Mouse (Mus musculus): Measurements from ENCODE around the gene Cluh. TPM values are rescaled to one million over a fixed set of nuclear protein-coding genes. Genes with fewer than 3 reads are reported as not detected.

Cluh gene
- total and polyA plus RNA-seq, 3 experiments = 63.1 to 151 (median 86.4) TPM

GRCm38 (mm10) chr11:74611437-74611836 is 37.9 kb upstream of the Cluh start:
- Histone ChIP-seq H3K79me2 (replicated peaks; ENCODE audit: control insufficient read depth, extremely low read depth, insufficient read depth, poor library complexity, severe bottlenecking) (no peaks in the 10 kb centered on the region), H3K4me2 (ENCODE audit: insufficient read depth, low read depth, poor library complexity, severe bottlenecking) (no peak overlapping the region), H3K27me3 (replicated peaks) (peaks cover 84% of the 10 kb centered on the region), H3K9me3 (replicated peaks; ENCODE audit: low read length) (peaks cover 5% of the 10 kb centered on the region), H3K9ac (ENCODE audit: insufficient read depth, low read depth) (no peak overlapping the region), H3K36me3 (replicated peaks in 1 of 2; ENCODE audit: control insufficient read depth in 1 of 2, insufficient read depth in 1 of 2, low read length in 1 of 2) (no peaks in the 10 kb centered on the region), H3K4me3 (replicated peaks in 1 of 3; ENCODE audit: low read depth in 2 of 3, low read length in 2 of 3, poor library complexity in 1 of 3) (no peak overlapping the region), H3K27ac (ENCODE audit: insufficient read depth, low read depth) (no peak overlapping the region), H3K4me1 (ENCODE audit: control insufficient read depth in 1 of 2, insufficient read depth in 2 of 2) (no peaks in the 10 kb centered on the region)
- DNase-seq (ENCODE audit: extremely low read depth) = no peak
- in situ Hi-C loops (cut with MboI; ENCODE audit: low pct_ligation_motif_present, low pct_unique_long_range_greater_than_20kb, low sequenced_read_pairs) (no loop called here), dilution Hi-C loops (cut with MboI; ENCODE audit: extremely low pct_ligation_motif_present, extremely low pct_unique_long_range_greater_than_20kb, low sequenced_read_pairs) (no loop called here)
- TF ChIP-seq PAX5 (IDR thresholded peaks at IDR 0.05; ENCODE audit: low read length) (no peak), GABPA (IDR thresholded peaks at IDR 0.05; ENCODE audit: insufficient replicate concordance, low read depth, low read length) (no peak), EP300 (IDR thresholded peaks at IDR 0.05; ENCODE audit: low read length) (no peak)

GRCm38 (mm10) chr11:74613428-74613827 is 35.9 kb upstream of the Cluh start:
- no peak for TF ChIP-seq ZC3H11A (IDR thresholded peaks at IDR 0.05; ENCODE audit: low read depth, low read length)
- no peak for TF ChIP-seq ZKSCAN1 (IDR thresholded peaks at IDR 0.05; ENCODE audit: borderline replicate concordance, low read depth, low read length)
- no peak for TF ChIP-seq TBP (conservative IDR thresholded peaks at IDR 0.05; ENCODE audit: low read depth, low read length)
- TF ChIP-seq ETS1 (conservative IDR thresholded peaks at IDR 0.05; ENCODE audit: low read depth, low read length) = no peak
- TF ChIP-seq IRF4 (IDR thresholded peaks at IDR 0.05; ENCODE audit: low read depth, low read length) = no peak
- no peak for TF ChIP-seq MAZ (IDR thresholded peaks at IDR 0.05; ENCODE audit: low read depth, low read length)
- TF ChIP-seq RCOR1 (conservative IDR thresholded peaks at IDR 0.05; ENCODE audit: low read depth, low read length) = no peak

DNA sequence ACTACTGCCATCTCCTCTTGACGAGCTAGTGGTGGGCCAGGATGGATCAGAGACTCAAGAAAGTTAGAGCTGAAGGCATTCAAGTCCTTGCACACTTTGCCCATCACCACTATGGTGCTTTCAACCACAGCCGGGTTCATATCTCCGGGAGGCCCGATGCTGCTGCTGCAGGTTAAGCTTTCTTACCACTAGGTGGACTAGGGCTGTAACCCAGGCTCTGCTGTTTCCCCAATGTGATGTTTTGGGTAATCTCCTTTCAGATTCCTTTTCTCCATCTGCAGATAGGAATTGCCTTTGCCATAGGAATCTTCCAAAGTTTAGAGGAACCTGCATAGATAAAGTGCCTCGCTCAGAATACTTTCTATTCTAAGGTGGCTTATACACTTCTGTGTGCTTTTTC is 33.7 kb upstream of the Cluh start:
- no peaks in the 10 kb centered on the region for H3K79me2 ChIP-seq (replicated peaks; ENCODE audit: control insufficient read depth, extremely low read depth, insufficient read depth, poor library complexity, severe bottlenecking)
- H3K4me3 ChIP-seq (replicated peaks in 1 of 3; ENCODE audit: low read depth in 2 of 3, low read length in 2 of 3, poor library complexity in 1 of 3) = no peak overlapping the region
- no peaks in the 10 kb centered on the region for H3K4me1 ChIP-seq (ENCODE audit: control insufficient read depth in 1 of 2, insufficient read depth in 2 of 2)
- dilution Hi-C loops (cut with MboI; ENCODE audit: extremely low pct_ligation_motif_present, extremely low pct_unique_long_range_greater_than_20kb, low sequenced_read_pairs) (no loop called here), in situ Hi-C loops (cut with MboI; ENCODE audit: low pct_ligation_motif_present, low pct_unique_long_range_greater_than_20kb, low sequenced_read_pairs) (no loop called here)
- no peak for TF ChIP-seq GABPA (IDR thresholded peaks at IDR 0.05; ENCODE audit: insufficient replicate concordance, low read depth, low read length)
- peak; percentile 42 for TF ChIP-seq SMC3 (IDR thresholded peaks at IDR 0.05; ENCODE audit: low read depth, low read length)
- no peak for TF ChIP-seq TBP (conservative IDR thresholded peaks at IDR 0.05; ENCODE audit: low read depth, low read length)
- no peak for TF ChIP-seq RCOR1 (conservative IDR thresholded peaks at IDR 0.05; ENCODE audit: low read depth, low read length)
- TF ChIP-seq CTCF (conservative IDR thresholded peaks at IDR 0.05 in 1 of 2, IDR thresholded peaks at IDR 0.05 in 1 of 2; ENCODE audit: low read depth in 2 of 2, low read length in 2 of 2) = peak; percentile 14 to 60; a peak in 2 of 4 replicates
- TF ChIP-seq RAD21 (IDR thresholded peaks at IDR 0.05; ENCODE audit: low read depth, low read length) = peak; percentile 15
- H3K9ac ChIP-seq (ENCODE audit: insufficient read depth, low read depth) = no peak overlapping the region
- no peaks in the 10 kb centered on the region for H3K36me3 ChIP-seq (replicated peaks in 1 of 2; ENCODE audit: control insufficient read depth in 1 of 2, insufficient read depth in 1 of 2, low read length in 1 of 2)
- H3K27me3 ChIP-seq (replicated peaks) = peaks cover 85% of the 10 kb centered on the region
- DNase-seq (ENCODE audit: extremely low read depth) = peak; percentile 20
- H3K9me3 ChIP-seq (replicated peaks; ENCODE audit: low read length) = peaks cover 9% of the 10 kb centered on the region
- H3K27ac ChIP-seq (ENCODE audit: insufficient read depth, low read depth) = no peak overlapping the region
- no peak overlapping the region for H3K4me2 ChIP-seq (ENCODE audit: insufficient read depth, low read depth, poor library complexity, severe bottlenecking)

More at GRCm38 (mm10) chr11:74613428-74613827, 35.9 kb upstream of the Cluh start:
- no peak for DNase-seq (ENCODE audit: extremely low read depth)
- H3K4me2 ChIP-seq (ENCODE audit: insufficient read depth, low read depth, poor library complexity, severe bottlenecking) = no peak overlapping the region
- in situ Hi-C loops (cut with MboI; ENCODE audit: low pct_ligation_motif_present, low pct_unique_long_range_greater_than_20kb, low sequenced_read_pairs) (no loop called here), dilution Hi-C loops (cut with MboI; ENCODE audit: extremely low pct_ligation_motif_present, extremely low pct_unique_long_range_greater_than_20kb, low sequenced_read_pairs) (no loop called here)
- no peak overlapping the region for H3K4me3 ChIP-seq (replicated peaks in 1 of 3; ENCODE audit: low read depth in 2 of 3, low read length in 2 of 3, poor library complexity in 1 of 3)
- no peak overlapping the region for H3K9ac ChIP-seq (ENCODE audit: insufficient read depth, low read depth)
- no peaks in the 10 kb centered on the region for H3K4me1 ChIP-seq (ENCODE audit: control insufficient read depth in 1 of 2, insufficient read depth in 2 of 2)
- peaks cover 5% of the 10 kb centered on the region for H3K9me3 ChIP-seq (replicated peaks; ENCODE audit: low read length)
- no peak overlapping the region for H3K27ac ChIP-seq (ENCODE audit: insufficient read depth, low read depth)
- H3K79me2 ChIP-seq (replicated peaks; ENCODE audit: control insufficient read depth, extremely low read depth, insufficient read depth, poor library complexity, severe bottlenecking) = no peaks in the 10 kb centered on the region
- peaks cover 87% of the 10 kb centered on the region for H3K27me3 ChIP-seq (replicated peaks)
- H3K36me3 ChIP-seq (replicated peaks in 1 of 2; ENCODE audit: control insufficient read depth in 1 of 2, insufficient read depth in 1 of 2, low read length in 1 of 2) = no peaks in the 10 kb centered on the region

Data from CH12.LX (cell line).